10 mouse cellular contexts compared by ENCODE assay signal in the genomic region with DNA sequence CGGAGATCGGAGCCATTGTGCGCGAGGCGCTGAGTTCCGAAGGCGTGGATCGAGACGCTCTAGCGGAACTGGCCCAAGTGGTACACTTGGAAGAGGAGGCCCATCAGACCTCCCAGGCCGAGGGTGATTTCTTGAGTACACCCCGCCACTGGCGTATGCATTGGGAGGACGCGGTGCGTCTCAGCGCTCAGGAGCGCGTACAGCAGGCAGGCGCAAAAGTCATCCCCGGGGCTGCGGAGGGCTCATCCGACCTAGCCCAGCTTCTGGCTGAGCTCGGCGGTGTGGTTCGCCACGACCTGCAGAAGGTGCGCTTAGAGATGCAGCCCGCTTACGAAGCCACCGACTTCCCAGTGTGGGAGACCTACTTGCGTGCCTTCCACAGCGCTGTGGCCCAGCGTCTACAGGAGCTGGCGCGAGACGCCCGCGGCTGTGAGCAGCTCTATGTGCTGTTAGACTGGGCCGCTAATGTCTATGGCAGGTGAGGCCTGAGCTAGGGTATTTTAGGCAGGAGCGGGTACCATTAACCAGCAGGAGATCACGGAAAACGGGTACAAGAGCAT. TPM values are rescaled to one million over a fixed set of nuclear protein-coding genes. Genes with fewer than 3 reads are reported as not detected.
DNase-seq lines count a peak whose midpoint lies in the region; ATAC-seq lines count a peak whose summit lies in the region.
"Had no signal": no experiment of that assay in that cellular context is flagged by ENCODE, and none has a peak within 500 bp of the region (broad histone marks: within the 10 kb centered on the region; RNA-seq: fewer than 3 reads in every experiment).

No protein-coding gene starts in this region.

- peaks cover 65% of the 10 kb centered on the region for H3K4me1 ChIP-seq in kidney, embryonic 15.5 days
- H3K4me1 ChIP-seq in embryonic facial prominence, embryonic 14.5 days (ENCODE audit: control insufficient read depth, insufficient read depth, low read length): peaks cover 23% of the 10 kb centered on the region
- H3K4me1 ChIP-seq in intestine, embryonic 15.5 days (replicated peaks): peaks cover 38% of the 10 kb centered on the region
- peaks cover 35% of the 10 kb centered on the region for H3K4me1 ChIP-seq in neural tube, embryonic 13.5 days (replicated peaks)

- H3K27ac ChIP-seq in kidney, embryonic 15.5 days: no peak overlapping the region
- no peak overlapping the region for H3K27ac ChIP-seq in embryonic facial prominence, embryonic 14.5 days (replicated peaks; ENCODE audit: low read depth, low read length)
- no peak overlapping the region for H3K27ac ChIP-seq in intestine, embryonic 15.5 days
- no peak overlapping the region for H3K27ac ChIP-seq in neural tube, embryonic 13.5 days (replicated peaks)

- H3K27me3 ChIP-seq in kidney, embryonic 15.5 days: peaks cover 74% of the 10 kb centered on the region
- H3K27me3 ChIP-seq in embryonic facial prominence, embryonic 14.5 days (replicated peaks; ENCODE audit: control insufficient read depth, insufficient read depth, low read length): peaks cover 61% of the 10 kb centered on the region
- H3K27me3 ChIP-seq in intestine, embryonic 15.5 days (replicated peaks): peaks cover 57% of the 10 kb centered on the region
- peaks cover 96% of the 10 kb centered on the region for H3K27me3 ChIP-seq in neural tube, embryonic 13.5 days

- ATAC-seq in kidney, embryonic 15.5 days (replicated peaks; ENCODE audit: low FRiP score): no peak
- no peak for ATAC-seq in embryonic facial prominence, embryonic 14.5 days (ENCODE audit: low read depth)
- no peak for ATAC-seq in intestine, embryonic 15.5 days
- ATAC-seq in neural tube, embryonic 13.5 days (ENCODE audit: low read depth): no peak

- no peak for DNase-seq in kidney, adult 11 months
- no peak for DNase-seq in embryonic facial prominence, embryonic 14.5 days (ENCODE audit: low spot score)
- DNase-seq in left cerebral cortex, postnatal 10 days (ENCODE audit: extremely low spot score in 1 of 2, low spot score in 2 of 2): no peak
- no peak for DNase-seq in right cerebral cortex, adult 2 months (ENCODE audit: low spot score in 2 of 2)
- no peak for DNase-seq in yolk sac, embryonic 10.5 days (ENCODE audit: low spot score)
- DNase-seq: embryo, embryonic 11 days; right cerebral cortex, postnatal 14 days had no signal

- peak overlapping the region; percentile 16 for H3K9ac ChIP-seq in kidney, embryonic 15.5 days
- H3K9ac ChIP-seq in embryonic facial prominence, embryonic 14.5 days (ENCODE audit: low read depth, low read length): no peak overlapping the region
- no peak overlapping the region for H3K9ac ChIP-seq in intestine, embryonic 15.5 days
- H3K9ac ChIP-seq in neural tube, embryonic 13.5 days: peak overlapping the region; percentile 52; the same call in 1 of the 2 replicates

- WGBS in kidney, embryonic 15.5 days: 11% methylated on average over 43 of the region's 43 CpGs
- WGBS in embryonic facial prominence, embryonic 14.5 days: 9% methylated on average over 36 of the region's 43 CpGs
- WGBS in intestine, embryonic 15.5 days: 18% methylated on average over 43 of the region's 43 CpGs
- WGBS in neural tube, embryonic 13.5 days: 2% methylated on average over 43 of the region's 43 CpGs

- no peaks in the 10 kb centered on the region for H3K36me3 ChIP-seq in kidney, embryonic 15.5 days
- no peaks in the 10 kb centered on the region for H3K36me3 ChIP-seq in embryonic facial prominence, embryonic 14.5 days (ENCODE audit: control insufficient read depth, insufficient read depth, low read length)
- no peaks in the 10 kb centered on the region for H3K36me3 ChIP-seq in intestine, embryonic 15.5 days
- H3K36me3 ChIP-seq in neural tube, embryonic 13.5 days: no peaks in the 10 kb centered on the region

- H3K9me3 ChIP-seq in kidney, embryonic 15.5 days (replicated peaks): no peaks in the 10 kb centered on the region
- H3K9me3 ChIP-seq in embryonic facial prominence, embryonic 14.5 days (ENCODE audit: control insufficient read depth, low read length): no peaks in the 10 kb centered on the region
- H3K9me3 ChIP-seq in intestine, embryonic 15.5 days: no peaks in the 10 kb centered on the region
- no peaks in the 10 kb centered on the region for H3K9me3 ChIP-seq in neural tube, embryonic 13.5 days

- peak overlapping the region; percentile 32 for H3K4me3 ChIP-seq in kidney, embryonic 15.5 days (replicated peaks)
- H3K4me3 ChIP-seq in embryonic facial prominence, embryonic 14.5 days (ENCODE audit: low read depth, low read length): peak overlapping the region; percentile 31
- H3K4me3 ChIP-seq in intestine, embryonic 15.5 days (replicated peaks): peak overlapping the region; percentile 1; the same call in 1 of the 2 replicates
- H3K4me3 ChIP-seq in neural tube, embryonic 13.5 days: peak overlapping the region; percentile 30

- H3K4me2 ChIP-seq in kidney, embryonic 15.5 days: peak overlapping the region; percentile 56
- H3K4me2 ChIP-seq in embryonic facial prominence, embryonic 14.5 days (ENCODE audit: low read depth, low read length): peak overlapping the region; percentile 51
- H3K4me2 ChIP-seq in intestine, embryonic 15.5 days (replicated peaks): peak overlapping the region; percentile 37
- peak overlapping the region; percentile 54 for H3K4me2 ChIP-seq in neural tube, embryonic 13.5 days

- intact Hi-C loops in left cerebral cortex, postnatal 10 days (cut with DNase I): no loop called here

RNA-seq across cellular contexts. Expression of a gene that starts 6.8 kb away (rescaled TPM):
- 16.8 and 17.8 TPM in 2 replicates for polyA plus RNA-seq in kidney, embryonic 15.5 days (2015; fragmentation: Nextera tagmentation; extraction: Ambion mirVana)
- polyA plus RNA-seq in embryonic facial prominence, embryonic 14.5 days (2014; fragmentation: Nextera tagmentation; extraction: Ambion mirVana): 8.7 and 9.4 TPM in 2 replicates
- polyA plus RNA-seq in intestine, embryonic 15.5 days (2015; fragmentation: Nextera tagmentation; extraction: Ambion mirVana): 11.1 and 11.5 TPM in 2 replicates
- polyA plus RNA-seq in neural tube, embryonic 13.5 days (2015; fragmentation: Nextera tagmentation; extraction: Ambion mirVana): 1.1 and 2.3 TPM in 2 replicates
- total RNA-seq in left cerebral cortex, postnatal 10 days (2021): 1 to 10 TPM; 1.1 to 1.7 TPM

RNA-seq across cellular contexts. Expression of a gene that starts 17.0 kb away (rescaled TPM):
- polyA plus RNA-seq in kidney, embryonic 15.5 days (2015; fragmentation: Nextera tagmentation; extraction: Ambion mirVana): 5.5 and 7.0 TPM in 2 replicates
- 5.5 and 5.8 TPM in 2 replicates for polyA plus RNA-seq in embryonic facial prominence, embryonic 14.5 days (2014; fragmentation: Nextera tagmentation; extraction: Ambion mirVana)
- polyA plus RNA-seq in intestine, embryonic 15.5 days (2015; fragmentation: Nextera tagmentation; extraction: Ambion mirVana): 1.6 and 2.0 TPM in 2 replicates
- 1.4 TPM in 1 of 2 replicates, not detected in the other for polyA plus RNA-seq in neural tube, embryonic 13.5 days (2015; fragmentation: Nextera tagmentation; extraction: Ambion mirVana)
- total RNA-seq in left cerebral cortex, postnatal 10 days (2021): 1 to 10 TPM; 2.6 to 3.0 TPM

RNA-seq across cellular contexts. Expression of a gene that starts 18.6 kb away (rescaled TPM):
- polyA plus RNA-seq in kidney, embryonic 15.5 days (2015; fragmentation: Nextera tagmentation; extraction: Ambion mirVana): 19.5 and 22.9 TPM in 2 replicates
- 9.8 and 11.7 TPM in 2 replicates for polyA plus RNA-seq in embryonic facial prominence, embryonic 14.5 days (2014; fragmentation: Nextera tagmentation; extraction: Ambion mirVana)
- polyA plus RNA-seq in intestine, embryonic 15.5 days (2015; fragmentation: Nextera tagmentation; extraction: Ambion mirVana): 4.9 and 5.7 TPM in 2 replicates
- 0.98 and 1.9 TPM in 2 replicates for polyA plus RNA-seq in neural tube, embryonic 13.5 days (2015; fragmentation: Nextera tagmentation; extraction: Ambion mirVana)
- total RNA-seq in left cerebral cortex, postnatal 10 days (2021): under 1 TPM; 0.61 to 0.81 TPM

RNA-seq across cellular contexts. Expression of a gene that starts 46.1 kb away (rescaled TPM):
- polyA plus RNA-seq in kidney, embryonic 15.5 days (2015; fragmentation: Nextera tagmentation; extraction: Ambion mirVana): 31.9 and 40.0 TPM in 2 replicates
- polyA plus RNA-seq in embryonic facial prominence, embryonic 14.5 days (2014; fragmentation: Nextera tagmentation; extraction: Ambion mirVana): 37.7 and 41.5 TPM in 2 replicates
- polyA plus RNA-seq in intestine, embryonic 15.5 days (2015; fragmentation: Nextera tagmentation; extraction: Ambion mirVana): 31.8 and 33.9 TPM in 2 replicates
- polyA plus RNA-seq in neural tube, embryonic 13.5 days (2015; fragmentation: Nextera tagmentation; extraction: Ambion mirVana): 34.0 and 41.4 TPM in 2 replicates
- 100 to 1,000 TPM; 167 to 169 TPM for total RNA-seq in left cerebral cortex, postnatal 10 days (2021)

Comparison
In these comparisons a context has a peak if more than half of its experiments do, and no peak if none do; other contexts are left out.
1. H3K9ac ChIP-seq: peak in kidney, embryonic 15.5 days (single experiment) and neural tube, embryonic 13.5 days (single experiment); none in embryonic facial prominence, embryonic 14.5 days (single experiment) and intestine, embryonic 15.5 days (single experiment).
2. Peak in every context shown above with its lines, with median percentiles within 50 percentile points of each other: H3K4me2 ChIP-seq and H3K4me3 ChIP-seq.